Mouse (Mus musculus) brain, embryonic 14.5 days (tissue): ENCODE results near the gene Cnot3. TPM values are rescaled to one million over a fixed set of nuclear protein-coding genes. Genes with fewer than 3 reads are reported as not detected.
"Not testable (repeated sequence)": the region's sequence is repeated elsewhere in the genome, so short reads cannot be mapped to it uniquely, and the experiment has no call there.

Experiments
- DNase-seq: peaks from one replicate; pipeline ENCODE4 v3.0.0-alpha.2; 2011; ENCODE audit warnings: low read depth
- CTCF ChIP-seq: fragments of 200-500 bp; IDR thresholded peaks from 2 replicates; pipeline ENCODE4 v1.5.1; 2012; ENCODE audit warnings: inconsistent platforms, mild to moderate bottlenecking, moderate library complexity, borderline replicate concordance; ENCODE audit not compliant: insufficient read depth, insufficient read length; ENCODE audit errors: extremely low read depth
- POLR2A ChIP-seq: fragments of 200-500 bp; IDR thresholded peaks from 2 replicates; pipeline ENCODE4 v1.6.1; 2012; ENCODE audit warnings: mild to moderate bottlenecking, inconsistent platforms, borderline replicate concordance; ENCODE audit not compliant: poor library complexity, insufficient read depth, insufficient read length, severe bottlenecking; ENCODE audit errors: extremely low read depth
- polyA plus RNA-seq: library from polyadenylated mRNA; depleted of rRNA; stranded (reverse); fragments of >200 nt; gene quantifications from 2 replicates; pipeline ENCODE4 v1.2.3, GENCODE M21; 2012

Cnot3 gene
- polyA plus RNA-seq, 1 experiment: 80.1 TPM

GRCm38 (mm10) chr7:3684698-3685097, 39.6 kb downstream of the Cnot3 start:
- no peak for DNase-seq
- TF ChIP-seq POLR2A: no peak
- no peak for TF ChIP-seq CTCF

DNA sequence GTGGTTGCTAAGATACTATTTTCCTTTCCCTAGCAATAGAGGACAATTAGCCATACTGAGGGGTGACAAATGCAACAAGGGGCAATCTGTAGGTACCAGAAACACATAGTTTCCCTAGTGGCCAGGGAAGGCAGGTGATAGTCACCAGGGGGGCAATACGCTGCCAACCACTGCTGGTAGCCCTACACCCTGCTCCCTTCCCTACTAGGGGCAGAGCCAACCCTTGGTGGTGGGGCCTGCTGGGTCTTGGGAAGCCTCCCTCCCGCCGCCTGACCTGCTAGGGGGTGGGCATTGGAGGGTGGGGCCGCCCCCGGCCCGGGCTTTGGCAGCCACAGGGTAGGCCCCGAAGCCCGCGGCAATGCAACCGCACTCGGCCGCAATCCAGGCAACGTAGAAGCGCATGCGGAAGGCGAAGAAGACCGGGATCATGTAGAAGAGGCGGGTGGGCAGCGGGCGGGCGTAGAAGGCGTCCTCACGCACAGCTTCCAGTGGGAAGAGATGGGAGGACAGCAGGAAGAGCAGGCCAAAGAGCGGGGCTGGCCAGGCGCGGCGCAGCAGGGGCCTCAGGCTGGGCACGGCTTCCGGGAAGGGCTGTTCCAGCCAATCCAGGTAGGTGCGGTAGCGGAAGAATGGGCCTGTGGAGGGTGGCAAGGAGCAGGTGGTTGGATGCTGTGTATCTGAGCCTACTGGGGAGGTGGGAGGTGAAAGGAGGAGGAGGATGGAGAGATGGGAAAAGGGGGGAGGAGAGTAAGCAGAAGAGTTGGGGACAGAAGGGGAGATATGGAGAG, 40.5 kb downstream of the Cnot3 start:
- TF ChIP-seq CTCF: no peak
- TF ChIP-seq POLR2A: no peak
- no peak for DNase-seq

- DNase-seq: no peak
- no peak for TF ChIP-seq POLR2A
- TF ChIP-seq CTCF: no peak
Measured at GRCm38 (mm10) chr7:3691919-3692318, 46.9 kb downstream of the Cnot3 start.

GRCm38 (mm10) chr7:3692382-3692986, 47.4 kb downstream of the Cnot3 start, which contains the start of gene Tsen34:
TSS of gene Tsen34 (plus strand) at chr7:3692863.
- TF ChIP-seq POLR2A (peak; percentile 26; the same call in 1 of the 2 replicates), CTCF (no peak)
- no peak for DNase-seq

GRCm38 (mm10) chr7:3692987-3693808, 48.1 kb downstream of the Cnot3 start, which contains the start of gene Mboat7:
TSS of gene Mboat7 (minus strand) at chr7:3693523.
- TF ChIP-seq CTCF (no peak), POLR2A (peak; percentile 25; the same call in 1 of the 2 replicates)
- peak; percentile 100 for DNase-seq

DNA sequence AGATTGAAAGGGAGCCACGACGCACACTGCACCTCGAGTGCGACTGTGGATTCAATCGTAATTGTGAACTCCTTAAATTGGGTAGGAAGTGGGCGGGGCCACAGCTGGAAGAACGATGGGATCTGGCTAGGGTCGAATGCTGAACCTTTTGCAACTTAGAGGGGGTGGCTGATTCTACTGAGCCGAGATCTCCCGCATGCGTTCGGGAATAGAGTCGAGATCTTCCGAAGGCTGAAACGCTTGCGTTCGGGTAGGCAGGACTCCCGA, 48.7 kb downstream of the Cnot3 start:
- no peak for TF ChIP-seq POLR2A
- no peak for TF ChIP-seq CTCF
- no peak for DNase-seq

- DNase-seq: peak; percentile 93
- TF ChIP-seq POLR2A (no peak), CTCF (no peak)
Measured at GRCm38 (mm10) chr7:3694076-3694948, 49.2 kb downstream of the Cnot3 start.

GRCm38 (mm10) chr7:3694949-3695305, 49.9 kb downstream of the Cnot3 start:
- not testable (repeated sequence) for DNase-seq

- DNase-seq: no peak
- TF ChIP-seq POLR2A (no peak), CTCF (no peak)
Measured at GRCm38 (mm10) chr7:3698471-3698870, 53.4 kb downstream of the Cnot3 start.

DNA sequence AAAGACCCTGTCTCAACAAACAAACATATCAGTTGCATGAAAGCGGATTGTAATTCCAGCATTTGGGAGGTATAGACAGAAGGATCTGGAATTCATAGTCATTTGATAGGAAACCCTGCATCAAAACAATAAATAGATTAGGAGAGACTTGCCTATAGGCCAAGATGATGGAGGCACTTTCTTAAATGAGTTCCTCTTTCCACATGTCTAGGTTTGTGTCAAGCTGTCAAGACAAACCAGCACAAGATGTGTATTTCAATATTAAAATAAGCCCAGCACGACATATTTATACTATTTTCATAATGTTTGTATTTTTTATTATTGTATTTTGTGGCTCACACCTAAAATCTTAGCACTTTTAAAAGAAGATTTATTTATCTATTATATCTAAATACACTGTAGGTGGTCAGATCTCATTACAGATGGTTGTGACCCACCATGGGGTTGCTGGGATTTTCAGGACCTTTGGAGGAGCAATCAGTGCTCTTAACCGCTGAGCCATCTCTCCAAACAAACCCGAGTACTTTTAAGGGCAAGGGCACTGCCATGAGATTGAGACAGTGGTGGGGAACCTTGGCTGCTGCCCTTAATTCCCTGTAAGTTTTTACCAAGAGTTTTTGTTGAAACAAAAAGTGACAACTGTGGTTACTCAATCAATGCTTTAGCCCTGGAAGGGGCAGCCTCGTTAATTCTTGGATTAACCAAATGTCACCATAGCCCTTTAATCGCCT, 58.2 kb downstream of the Cnot3 start:
- DNase-seq: no peak
- TF ChIP-seq POLR2A (no peak), CTCF (no peak)
